Mouse (Mus musculus): Measurements from ENCODE around the gene Capg.
"Not testable (repeated sequence)": the region's sequence is repeated elsewhere in the genome, so short reads cannot be mapped to it uniquely, and the experiment has no call there.

Capg gene

DNA sequence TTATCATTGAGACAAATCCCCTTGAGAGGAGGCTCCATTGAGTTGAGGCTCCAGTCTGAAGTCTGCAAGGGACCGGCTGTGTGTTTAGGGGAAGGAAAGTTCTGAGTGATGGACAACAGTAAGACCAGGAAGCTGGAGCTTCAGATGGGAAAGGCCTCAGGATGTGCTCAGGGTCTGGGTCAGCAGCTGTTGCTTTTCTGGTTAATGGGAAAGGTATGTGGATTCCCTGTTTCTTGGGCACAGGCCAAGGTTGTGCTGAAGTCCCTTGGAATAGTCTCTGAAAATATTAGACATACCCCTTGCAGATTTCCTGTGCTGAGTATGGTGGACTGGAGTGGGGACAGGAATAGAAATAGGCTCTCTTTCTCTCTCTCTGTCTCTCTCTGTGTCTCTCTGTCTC is 10.6 kb upstream of the Capg start:
- not testable (repeated sequence) for DNase-seq

GRCm38 (mm10) chr6:72534035-72534809 is 10.0 kb upstream of the Capg start:
- peak; percentile 69 for DNase-seq

DNA sequence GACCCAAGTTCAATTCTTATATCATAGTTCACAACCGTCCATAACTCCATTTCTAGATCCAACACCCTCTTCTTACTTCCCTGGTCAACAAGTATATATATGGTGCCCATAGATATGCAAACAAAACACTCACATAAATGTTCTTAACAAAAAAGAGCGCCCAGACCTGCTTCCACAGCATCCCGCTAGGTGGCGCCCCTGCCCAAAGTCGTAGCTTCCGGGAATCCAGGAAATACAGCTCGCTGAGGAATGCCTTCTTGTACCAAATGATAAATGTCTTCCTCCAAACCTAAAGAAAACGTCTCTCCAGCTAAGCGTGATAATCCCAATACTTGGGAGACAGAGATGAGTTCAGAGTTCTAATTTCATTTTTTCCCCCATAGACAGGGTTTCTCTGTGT is 9.0 kb upstream of the Capg start:
- DNase-seq: peak; percentile 85

- DNase-seq: no peak
Observed at GRCm38 (mm10) chr6:72537998-72538500, 6.1 kb upstream of the Capg start.

DNA sequence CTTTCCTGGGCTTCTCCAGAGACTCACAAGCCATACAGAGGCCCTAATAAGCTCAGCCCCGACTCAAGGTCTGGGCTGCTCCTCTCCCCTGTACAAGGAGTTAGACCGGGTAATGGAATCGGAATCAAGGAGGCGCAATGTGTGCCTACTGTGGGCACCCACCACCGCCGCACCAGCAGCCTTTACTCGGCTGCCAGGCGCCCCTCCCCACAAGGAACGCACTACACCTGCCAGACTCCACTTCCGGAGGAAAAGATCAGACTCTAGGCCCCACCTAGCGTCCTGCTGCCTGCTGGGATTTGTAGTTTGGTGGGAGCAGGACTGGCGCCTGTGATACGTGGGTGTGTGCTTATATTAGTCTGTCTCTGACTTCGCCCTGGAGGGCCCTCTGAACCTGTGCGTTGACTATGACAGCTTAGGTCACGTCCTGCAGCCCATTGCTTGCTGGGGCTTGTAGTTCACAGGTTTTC is 5.6 kb upstream of the Capg start:
- DNase-seq: peak; percentile 88

DNA sequence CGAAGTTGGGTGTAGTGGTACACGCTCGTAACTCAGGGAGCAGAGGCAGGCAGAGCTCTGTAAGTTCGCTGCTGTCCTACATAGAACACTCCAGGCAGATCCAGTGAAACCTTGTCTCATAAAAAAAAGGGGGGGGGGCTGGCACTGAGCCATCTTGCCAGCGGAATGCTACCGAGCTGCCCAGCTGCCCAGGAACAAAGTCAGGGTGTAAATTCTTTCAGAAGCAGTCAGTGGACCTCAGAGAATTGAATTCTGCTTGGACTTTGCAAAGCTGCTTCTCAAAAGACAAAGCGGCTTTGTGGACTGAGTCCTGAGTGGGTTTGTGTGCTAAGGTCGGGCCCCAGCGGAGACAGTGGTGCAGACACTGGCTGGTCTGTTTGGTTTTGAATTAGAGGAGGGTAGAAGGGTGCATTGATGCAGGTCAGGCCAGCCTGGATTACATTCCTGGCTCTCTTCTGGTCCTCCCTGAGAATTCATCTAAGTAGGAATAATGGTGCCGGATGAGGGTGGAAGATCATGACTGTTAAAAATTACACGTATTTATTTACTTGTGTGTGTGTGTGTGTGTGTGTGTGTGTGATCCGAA is 833 bp upstream of the Capg start:
- DNase-seq: peak; percentile 37

DNA sequence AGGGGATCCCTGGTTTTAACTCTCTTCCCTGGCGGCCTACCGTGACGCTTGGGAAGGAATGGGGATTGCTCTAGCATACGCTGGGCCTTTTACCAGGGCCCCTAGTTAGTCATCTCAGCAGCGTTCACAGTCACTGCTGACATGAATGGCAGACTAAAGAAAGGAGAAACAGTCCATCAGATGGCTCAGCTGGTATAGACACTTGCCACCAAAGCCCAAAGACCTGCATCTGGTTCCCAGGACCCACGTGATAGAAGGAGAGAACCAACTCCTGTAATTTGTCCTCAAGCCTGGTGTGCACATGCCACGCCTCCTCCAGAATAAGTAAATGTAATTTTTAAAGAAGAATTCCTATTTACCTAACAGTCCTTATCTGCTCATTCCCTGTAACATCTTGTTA is 1.2 kb downstream of the Capg start:
- DNase-seq: no peak

GRCm38 (mm10) chr6:72547121-72547520 is 2.9 kb downstream of the Capg start:
- DNase-seq: no peak

DNA sequence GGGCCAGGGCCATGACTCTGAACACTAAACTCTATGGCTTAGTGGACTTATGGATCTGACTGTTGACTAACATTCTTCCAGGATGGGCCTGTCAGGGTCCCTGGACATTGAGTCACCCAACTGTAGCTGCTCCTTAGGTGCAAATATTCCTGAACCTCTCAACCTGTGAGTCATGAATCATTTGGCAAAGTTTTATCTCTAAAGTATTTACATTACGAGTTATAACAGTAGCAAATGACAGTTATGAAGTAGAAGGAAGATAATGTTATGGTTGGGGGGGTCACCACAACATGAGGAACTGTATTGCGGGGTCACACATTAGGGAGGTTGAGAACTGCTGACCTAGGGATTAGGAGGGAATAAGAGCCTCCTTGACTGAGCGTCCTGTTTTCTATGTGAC is 3.7 kb downstream of the Capg start:
- no peak for DNase-seq

- no peak for DNase-seq
Observed at GRCm38 (mm10) chr6:72549041-72549580, 4.9 kb downstream of the Capg start.

GRCm38 (mm10) chr6:72550025-72550424 is 5.8 kb downstream of the Capg start:
- DNase-seq: no peak

DNA sequence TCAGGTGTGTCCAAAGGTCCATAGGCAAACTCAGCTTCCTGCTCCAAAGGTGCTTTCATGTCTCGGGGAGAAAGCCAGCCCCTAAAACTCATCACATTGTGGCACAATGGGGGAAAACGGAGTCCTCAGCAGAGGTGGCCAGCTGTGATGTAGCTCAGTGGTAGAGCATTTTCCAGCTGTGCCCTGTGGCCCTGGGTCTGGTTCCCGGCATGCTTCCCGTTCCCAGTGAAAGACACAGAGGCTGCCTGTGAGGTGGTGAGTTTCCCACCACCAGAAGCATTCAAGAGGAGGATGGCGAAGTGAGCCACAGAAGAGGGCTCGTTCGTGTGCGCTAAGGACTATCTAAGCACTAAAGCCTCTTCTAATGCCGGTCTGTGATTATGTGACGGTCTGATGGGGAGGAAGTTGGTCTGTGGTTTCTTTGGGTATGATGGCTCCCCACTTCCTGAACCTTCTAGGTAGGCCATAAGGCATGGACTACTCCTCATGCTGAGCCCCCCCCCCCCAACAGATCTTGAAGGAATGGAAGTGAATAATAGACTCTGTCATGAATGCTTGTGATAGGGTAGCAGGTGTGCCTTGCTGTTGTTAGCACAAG is 6.4 kb downstream of the Capg start:
- no peak for DNase-seq

DNA sequence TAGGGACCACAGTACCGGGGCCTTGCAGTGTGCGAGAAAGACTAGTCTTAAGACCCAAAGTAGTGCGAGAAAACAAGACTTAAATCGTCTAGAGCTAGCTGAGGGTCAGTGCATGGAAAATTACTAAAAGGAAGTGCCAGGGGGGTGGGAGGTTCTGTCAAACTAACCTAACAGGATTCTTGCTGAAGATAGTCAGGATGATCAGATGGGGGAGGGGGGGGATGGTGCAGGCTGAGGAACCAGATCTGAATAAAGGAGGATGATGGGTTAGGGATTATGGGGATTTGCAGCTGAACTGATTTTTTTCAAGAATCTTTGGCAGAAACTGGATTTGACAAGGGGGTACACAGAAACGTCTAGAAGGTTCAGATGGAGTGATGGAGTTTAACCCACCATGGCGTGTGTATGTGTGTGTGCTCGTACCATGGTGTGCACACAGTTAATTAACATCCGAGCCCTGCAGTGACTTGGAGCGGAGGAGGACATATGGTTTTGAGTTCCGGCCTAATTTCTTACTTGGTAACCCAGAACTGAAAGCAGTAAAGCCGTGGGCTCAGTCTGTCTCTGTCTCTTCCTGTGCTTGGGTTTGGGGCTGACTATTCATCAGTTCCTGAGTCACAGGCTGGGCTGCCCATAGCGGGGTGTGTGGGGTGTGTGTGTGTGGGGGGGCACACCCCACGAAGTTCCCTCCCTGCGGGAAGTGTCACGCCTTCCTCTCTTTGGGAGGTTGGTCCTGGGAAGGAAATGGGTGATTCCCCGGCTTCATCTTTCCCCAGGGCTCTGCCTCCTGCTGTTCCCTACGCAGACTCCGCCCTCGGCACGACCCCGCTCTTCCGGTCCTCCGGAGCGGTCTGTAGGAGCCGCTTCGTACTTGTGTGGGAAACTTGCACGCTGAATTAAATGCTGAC is 8.2 kb downstream of the Capg start:
- peak; percentile 68 for DNase-seq

DNA sequence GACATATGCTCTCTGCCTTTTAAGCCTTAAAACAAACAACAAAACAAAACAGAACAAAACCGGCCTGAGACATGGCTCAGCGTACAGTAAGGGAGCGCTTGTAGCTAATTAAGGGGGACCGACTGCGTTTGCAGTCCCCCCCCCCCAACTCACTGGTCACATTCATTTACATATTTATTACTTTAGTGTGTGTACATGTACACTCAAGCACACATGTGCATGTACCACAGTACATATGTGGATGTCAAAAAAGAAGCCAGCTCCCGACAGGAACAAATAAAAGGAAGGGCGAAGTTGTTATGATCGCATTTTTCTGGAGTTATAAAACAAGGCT is 8.9 kb downstream of the Capg start:
- DNase-seq: no peak

DNA sequence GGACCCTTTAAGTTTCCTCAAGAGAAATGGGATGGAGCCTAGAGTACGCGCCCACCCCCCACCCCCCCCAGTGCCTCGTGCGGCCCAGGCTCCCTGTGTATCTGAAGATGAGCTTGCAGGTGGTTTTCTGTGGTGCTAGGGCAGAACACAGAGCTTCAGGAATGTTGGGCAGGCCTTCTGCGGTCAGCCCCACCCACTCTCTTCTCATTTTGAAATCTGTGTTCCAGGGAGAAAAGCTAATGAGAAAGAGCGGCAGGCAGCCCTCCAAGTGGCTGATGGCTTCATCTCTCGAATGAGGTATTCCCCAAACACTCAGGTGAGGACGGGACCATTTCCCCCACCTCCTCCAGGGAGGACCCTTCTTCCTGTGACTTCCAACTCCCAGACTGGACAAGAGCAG is 16.6 kb downstream of the Capg start:
- no peak for DNase-seq

GRCm38 (mm10) chr6:72562486-72562885 is 18.3 kb downstream of the Capg start:
- no peak for DNase-seq

DNA sequence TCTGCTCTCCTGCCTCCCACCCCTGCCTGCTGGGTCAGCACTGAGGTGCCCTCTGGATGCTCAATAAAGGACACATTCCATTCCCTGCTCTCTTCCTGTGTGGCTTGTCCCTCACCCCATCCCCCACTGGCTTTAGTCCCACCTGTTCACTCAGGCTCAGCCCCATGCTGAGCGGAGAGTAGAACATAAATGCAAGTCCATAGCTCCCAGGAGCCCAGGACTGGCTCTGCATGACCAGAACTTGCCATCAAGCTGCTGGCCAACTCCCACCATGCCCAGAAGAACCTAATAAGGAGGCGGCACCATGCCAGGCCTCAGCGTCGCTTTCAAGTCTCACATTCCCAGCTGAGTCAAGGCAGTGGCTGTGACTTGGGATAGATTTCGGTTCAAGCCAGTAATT is 18.7 kb downstream of the Capg start:
- peak; percentile 53 for DNase-seq

DNA sequence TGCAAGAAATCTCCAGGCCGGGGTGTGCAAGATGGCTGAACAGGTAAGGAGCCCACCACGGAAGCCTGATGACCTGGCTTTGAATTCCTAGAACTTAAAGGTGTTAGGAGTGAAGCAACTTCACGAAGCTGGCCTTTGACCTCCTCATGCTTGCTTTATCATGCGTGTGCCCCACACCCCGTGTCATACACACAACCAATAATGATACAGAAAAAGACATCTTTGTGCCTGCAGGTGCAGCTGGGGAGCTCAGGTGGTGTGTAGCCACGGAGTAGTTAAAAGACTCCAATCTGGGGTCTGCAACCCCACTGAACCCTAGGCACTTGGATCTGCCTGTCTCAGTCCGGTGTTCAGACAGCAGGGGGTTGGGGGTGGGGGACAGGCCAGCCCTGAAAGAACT is 21.3 kb downstream of the Capg start:
- DNase-seq: no peak

DNA sequence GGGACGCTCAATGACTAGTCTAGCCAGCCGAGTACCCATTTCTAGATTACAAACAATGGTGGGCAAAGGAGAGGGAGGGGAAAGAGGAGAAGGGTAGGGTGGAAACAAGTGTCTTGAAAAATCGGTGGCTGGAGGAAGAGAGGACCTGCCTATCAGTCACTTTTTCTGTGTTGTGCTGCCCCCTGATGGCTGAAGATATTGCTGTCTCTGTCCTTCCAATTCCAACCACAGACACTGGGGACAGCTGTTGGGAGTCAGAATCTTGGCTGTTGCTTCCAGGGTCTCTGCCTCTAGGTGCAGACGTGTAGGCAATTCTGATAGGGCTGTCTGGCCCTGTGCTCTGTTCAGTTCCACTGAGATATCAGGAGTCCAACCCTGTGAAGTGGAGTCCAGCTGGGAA is 21.9 kb downstream of the Capg start:
- DNase-seq: peak; percentile 92

GRCm38 (mm10) chr6:72567508-72567907 is 23.3 kb downstream of the Capg start:
- peak; percentile 45 for DNase-seq

DNA sequence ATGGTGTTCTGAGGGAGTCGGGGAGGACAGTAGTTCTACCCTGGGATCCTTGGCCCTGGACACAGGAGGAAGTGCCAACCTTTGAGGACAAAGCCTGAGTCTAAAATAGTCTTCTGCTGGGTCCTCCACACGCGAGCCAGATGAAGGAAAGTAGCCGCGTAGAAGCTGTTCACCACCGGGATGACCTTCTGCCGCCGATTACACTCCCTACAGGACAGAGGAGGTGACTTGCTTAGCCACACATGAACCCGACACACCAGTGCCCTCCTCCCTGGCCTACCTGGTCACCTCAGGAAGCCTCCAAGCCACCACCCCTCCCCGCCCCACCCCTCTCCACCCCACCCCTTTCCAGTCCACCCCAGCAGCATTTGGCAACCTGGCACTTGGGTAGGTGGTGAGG is 24.5 kb downstream of the Capg start:
- no peak for DNase-seq

DNA sequence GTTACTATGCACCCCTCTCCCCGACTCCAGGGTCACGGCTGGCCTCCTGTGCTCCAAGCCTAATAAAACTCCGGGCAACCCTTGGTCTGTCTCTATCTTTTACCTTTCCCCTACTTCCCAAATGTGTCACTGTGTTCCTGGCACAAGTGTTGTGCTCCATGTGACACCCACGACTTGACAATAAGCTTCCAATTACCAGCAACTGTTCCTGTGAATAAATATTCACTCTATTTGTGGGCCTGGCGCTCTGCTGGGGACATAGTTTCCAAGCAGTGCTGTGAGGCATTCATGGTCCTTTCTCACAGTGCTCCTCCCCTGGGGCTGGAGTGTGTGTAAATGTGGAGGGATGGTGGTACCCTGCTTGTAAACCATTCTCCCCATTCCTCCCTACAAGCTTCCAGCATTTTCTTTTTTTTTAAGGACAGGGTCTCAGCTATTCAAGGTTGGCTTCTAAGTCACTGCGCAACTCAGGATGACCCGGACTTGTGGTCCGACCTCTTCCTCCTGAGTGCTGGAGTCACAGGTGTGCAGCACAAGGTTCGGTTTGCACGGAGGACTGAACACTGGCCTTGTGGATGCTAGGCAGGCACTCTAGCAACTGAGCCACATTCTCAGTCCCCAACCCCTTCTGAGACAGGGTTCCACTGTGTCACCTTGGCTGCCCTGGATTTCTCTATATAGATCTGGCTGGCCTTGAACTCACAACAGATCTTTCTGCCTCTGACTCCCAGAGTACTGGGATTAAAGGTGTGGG is 26.6 kb downstream of the Capg start:
- DNase-seq: no peak

Data from kidney, adult 18-20 months (tissue).